Mouse (Mus musculus) layer of hippocampus, adult 9-10 months (tissue): Measurements from ENCODE around the gene Camkv.

ENCODE experiments used
- DNase-seq: peaks from one replicate; pipeline ENCODE4 v3.0.0; 2022; ENCODE audit warnings: low spot score

The Camkv gene

DNA sequence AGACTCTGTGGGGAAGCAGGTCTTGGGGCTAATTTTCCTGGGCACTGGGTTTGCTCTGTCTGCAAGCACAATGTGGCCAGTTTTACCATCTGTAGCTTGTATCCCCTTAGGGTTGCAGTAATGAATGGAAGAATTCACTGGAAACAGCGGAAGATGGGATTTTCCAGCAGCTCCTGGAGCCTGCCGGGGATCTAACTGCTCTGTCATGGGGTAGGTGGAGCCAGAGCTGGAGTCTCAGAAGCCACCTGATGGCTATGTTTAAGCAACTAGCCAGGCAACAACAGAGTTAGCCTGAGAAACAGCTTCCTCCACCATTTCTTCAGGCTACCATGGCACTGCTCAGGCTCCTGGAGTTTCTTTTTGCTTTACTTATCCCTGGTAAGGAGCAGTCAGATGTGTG is 56.7 kb downstream of the Camkv start, which contains the start of gene Cdhr4:
TSS of gene Cdhr4 (plus strand) at position 301 of the 400 bp plus-strand sequence.
- no peak for DNase-seq

DNA sequence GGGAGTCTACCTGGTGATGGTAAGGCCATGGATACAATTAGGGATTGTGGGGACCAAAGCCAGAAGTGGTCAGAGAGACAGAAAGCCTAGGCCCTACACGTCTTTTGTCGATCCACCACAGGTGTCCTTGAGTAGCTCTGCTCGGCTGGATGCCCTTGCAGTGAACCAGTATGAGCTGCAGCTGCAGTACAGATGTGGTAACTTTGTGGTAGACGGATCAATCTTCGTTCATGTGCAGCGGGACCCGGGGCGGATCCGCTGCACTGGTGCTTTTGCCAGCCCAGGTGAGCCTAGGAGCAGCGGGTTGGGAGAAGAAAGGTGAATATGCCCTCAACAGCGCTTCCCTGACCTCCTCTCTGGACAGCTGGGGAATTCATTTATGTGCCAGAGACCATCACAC is 57.5 kb downstream of the Camkv start:
- DNase-seq = no peak

DNA sequence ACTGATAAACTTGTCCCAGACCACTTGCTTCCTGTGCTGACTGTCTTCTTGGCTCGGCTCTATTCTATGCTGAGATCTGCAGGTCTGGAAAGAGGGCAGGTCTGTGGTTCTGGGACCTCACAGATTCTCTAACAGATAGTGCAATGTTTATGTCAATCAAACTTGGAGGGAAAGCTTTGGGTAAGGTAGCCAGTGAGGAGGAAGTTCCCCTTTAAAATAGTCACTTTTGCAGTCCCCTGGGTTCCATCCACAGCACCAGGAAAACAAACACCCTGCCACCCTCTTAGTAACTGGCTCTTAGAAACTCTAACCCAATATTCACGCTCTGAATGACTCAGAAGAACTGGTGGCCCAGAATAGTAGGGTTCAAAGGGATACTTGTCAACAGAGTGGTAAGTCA is 59.0 kb downstream of the Camkv start:
- DNase-seq = no peak

DNA sequence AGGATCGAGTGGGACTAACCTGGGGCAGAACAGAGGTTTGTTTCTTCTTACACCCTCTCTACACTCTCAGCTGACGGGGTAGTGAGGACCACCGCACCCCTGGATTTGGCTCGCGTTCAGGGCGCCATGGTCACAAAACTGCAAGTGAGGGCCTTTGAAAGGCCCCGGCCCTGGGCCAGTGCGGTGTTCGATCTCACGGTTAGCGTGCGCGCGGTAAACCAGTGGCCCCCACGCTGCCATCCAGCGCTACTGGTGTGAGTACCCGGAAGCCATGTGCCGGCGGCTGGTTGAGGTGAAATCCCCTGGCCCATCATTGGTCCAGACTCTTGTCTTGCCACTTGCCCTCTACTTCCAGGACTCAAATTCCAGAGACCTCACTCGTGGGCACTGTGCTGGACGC is 60.0 kb downstream of the Camkv start:
- no peak for DNase-seq

DNA sequence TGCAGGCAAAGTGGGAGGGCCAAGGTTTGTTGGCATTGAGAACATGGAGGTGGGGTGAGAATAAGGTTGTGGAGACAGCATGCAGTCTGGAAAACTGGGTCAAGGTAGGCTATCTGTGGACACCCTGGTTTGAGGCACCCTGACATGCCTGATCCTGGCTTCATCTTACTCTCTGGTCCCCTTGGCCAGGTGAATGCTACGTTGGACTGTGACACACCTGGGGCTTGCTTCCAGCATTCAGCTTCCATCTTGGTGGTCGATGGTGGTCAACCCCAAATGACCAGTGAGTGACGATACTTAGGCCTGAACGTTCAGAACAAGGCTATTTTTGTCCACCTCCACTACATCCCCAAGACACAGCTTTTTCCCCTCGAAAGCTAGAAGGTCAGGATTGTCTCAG is 60.6 kb downstream of the Camkv start, which contains the start of gene Gm20662:
TSS of gene Gm20662 (plus strand) at position 301 of the 400 bp plus-strand sequence.
- no peak for DNase-seq
